8 mouse cellular contexts compared by ENCODE assay signal in the genomic region with DNA sequence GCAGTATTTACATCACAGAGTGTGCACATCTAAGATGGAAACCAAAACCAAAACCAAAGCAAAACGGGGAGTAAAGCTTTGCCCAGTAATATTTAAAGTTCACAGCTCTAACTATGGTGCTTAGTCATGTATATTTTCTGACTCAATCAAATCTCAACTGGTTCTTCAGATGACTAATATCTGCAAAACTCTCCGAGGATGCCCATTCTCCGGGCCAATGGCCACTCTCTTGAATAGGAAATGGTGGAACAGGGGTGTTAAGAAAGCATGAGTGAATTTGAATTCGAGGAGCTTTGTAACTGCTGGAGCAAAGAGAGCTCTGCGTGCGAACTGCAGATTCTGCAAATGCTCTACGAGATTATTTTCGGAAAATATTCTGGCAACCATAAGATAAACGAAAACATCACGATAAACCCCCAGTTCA. TPM values are rescaled to one million over a fixed set of nuclear protein-coding genes. Genes with fewer than 3 reads are reported as not detected.
DNase-seq lines count a peak whose midpoint lies in the region; ATAC-seq and TF ChIP-seq lines count a peak whose summit lies in the region.

No protein-coding gene starts in this region.

- no peak for TF ChIP-seq POLR2A in CH12.LX (IDR thresholded peaks at IDR 0.05; ENCODE audit: low read depth, low read length)
- TF ChIP-seq POLR2A in olfactory bulb, adult 2 months (IDR thresholded peaks at IDR 0.05; ENCODE audit: insufficient read depth, low read depth, low read length) = no peak

- peak overlapping the region; percentile 84 for H3K9ac ChIP-seq in kidney, embryonic 16.5 days (replicated peaks; ENCODE audit: low read length)
- peak overlapping the region; percentile 89 for H3K9ac ChIP-seq in CH12.LX (ENCODE audit: insufficient read depth, low read depth)
- H3K9ac ChIP-seq in lung, embryonic 14.5 days = peak overlapping the region; percentile 77

- H3K4me1 ChIP-seq in kidney, embryonic 16.5 days (ENCODE audit: insufficient read depth, low read length) = peaks cover 9% of the 10 kb centered on the region
- H3K4me1 ChIP-seq in CH12.LX (ENCODE audit: control insufficient read depth in 1 of 2, insufficient read depth in 2 of 2) = peaks cover 4 to 12% of the 10 kb centered on the region in 2 experiments; a peak in 3 of 4 replicates
- peaks cover 3% of the 10 kb centered on the region; the same call in 1 of the 2 replicates for H3K4me1 ChIP-seq in lung, embryonic 14.5 days (ENCODE audit: insufficient read depth)
- H3K4me1 ChIP-seq in olfactory bulb, adult 2 months (ENCODE audit: control insufficient read depth, insufficient read depth, low read length) = no peaks in the 10 kb centered on the region

- DNase-seq in kidney, adult 8-10 months = no peak
- peak; percentile 70 for DNase-seq in CH12.LX (ENCODE audit: extremely low read depth)
- peak; percentile 31 for DNase-seq in c-Kit-positive CD71-positive TER-119-negative erythroid progenitor cells, embryonic 14.5 days (ENCODE audit: low read depth)
- DNase-seq in lung, embryonic 14.5 days = peak; percentile 46
- no peak for DNase-seq in frontal cortex, adult 2 months (ENCODE audit: extremely low spot score in 1 of 2, low spot score in 1 of 2)

- H3K27me3 ChIP-seq in kidney, embryonic 16.5 days (ENCODE audit: insufficient read depth, low read length) = no peaks in the 10 kb centered on the region
- H3K27me3 ChIP-seq in CH12.LX (replicated peaks) = no peaks in the 10 kb centered on the region
- no peaks in the 10 kb centered on the region for H3K27me3 ChIP-seq in lung, embryonic 14.5 days (ENCODE audit: insufficient read depth, low read length)

- dilution Hi-C loops in CH12.LX (cut with MboI; ENCODE audit: extremely low pct_ligation_motif_present, extremely low pct_unique_long_range_greater_than_20kb, low sequenced_read_pairs) = no loop called here

- TF ChIP-seq EP300 in CH12.LX (IDR thresholded peaks at IDR 0.05; ENCODE audit: low read length) = peak; percentile 58

- TF ChIP-seq CTCF in CH12.LX (conservative IDR thresholded peaks at IDR 0.05 in 1 of 2, IDR thresholded peaks at IDR 0.05 in 1 of 2; ENCODE audit: low read depth in 2 of 2, low read length in 2 of 2) = no peak
- TF ChIP-seq CTCF in lung, embryonic 14.5 days (IDR thresholded peaks at IDR 0.05; ENCODE audit: low read depth) = no peak
- no peak for TF ChIP-seq CTCF in olfactory bulb, adult 2 months (IDR thresholded peaks at IDR 0.05; ENCODE audit: insufficient read depth, low read depth, low read length)

- ATAC-seq in kidney, embryonic 16.5 days (ENCODE audit: low FRiP score, low TSS enrichment) = peak; percentile 41; the same call in 1 of the 2 replicates
- ATAC-seq in hematopoietic stem cell, adult 5-6 weeks (replicated peaks in 1 of 2; ENCODE audit: insufficient read depth in 1 of 2, low FRiP score in 2 of 2, low TSS enrichment in 1 of 2, low read depth in 1 of 2, poor library complexity in 2 of 2, severe bottlenecking in 2 of 2) = peak; percentile 55 to 60
- ATAC-seq in lung, embryonic 14.5 days (ENCODE audit: insufficient read depth) = peak; percentile 26

- peak overlapping the region; percentile 93 for H3K27ac ChIP-seq in kidney, embryonic 16.5 days (ENCODE audit: low read length)
- H3K27ac ChIP-seq in CH12.LX (ENCODE audit: insufficient read depth, low read depth) = peak overlapping the region; percentile 43
- peak overlapping the region; percentile 94 for H3K27ac ChIP-seq in lung, embryonic 14.5 days (ENCODE audit: low read depth)
- peak overlapping the region; percentile 60; the same call in 1 of the 2 replicates for H3K27ac ChIP-seq in olfactory bulb, adult 2 months (ENCODE audit: insufficient read depth, low read depth, low read length)

- H3K9me3 ChIP-seq in kidney, embryonic 16.5 days (ENCODE audit: low read length) = no peaks in the 10 kb centered on the region
- H3K9me3 ChIP-seq in CH12.LX (replicated peaks; ENCODE audit: low read length) = no peaks in the 10 kb centered on the region
- H3K9me3 ChIP-seq in lung, embryonic 14.5 days (ENCODE audit: low read depth, low read length) = no peaks in the 10 kb centered on the region

- WGBS in kidney, embryonic 16.5 days = under 1% methylated on average over 10 of the region's 10 CpGs
- under 1% methylated on average over 10 of the region's 10 CpGs for WGBS in lung, embryonic 14.5 days
- under 1% methylated on average over 10 of the region's 10 CpGs for WGBS in olfactory bulb, adult 2 months

- peak overlapping the region; percentile 66 for H3K4me2 ChIP-seq in kidney, embryonic 16.5 days (replicated peaks; ENCODE audit: low read depth, low read length)
- peak overlapping the region; percentile 86 for H3K4me2 ChIP-seq in CH12.LX (ENCODE audit: insufficient read depth, low read depth, poor library complexity, severe bottlenecking)
- H3K4me2 ChIP-seq in lung, embryonic 14.5 days = peak overlapping the region; percentile 68

- H3K36me3 ChIP-seq in kidney, embryonic 16.5 days (ENCODE audit: insufficient read depth, low read length) = peaks cover 19% of the 10 kb centered on the region
- H3K36me3 ChIP-seq in CH12.LX (replicated peaks in 1 of 2; ENCODE audit: control insufficient read depth in 1 of 2, insufficient read depth in 1 of 2, low read length in 1 of 2) = peaks cover 11 to 19% of the 10 kb centered on the region in 2 experiments
- H3K36me3 ChIP-seq in lung, embryonic 14.5 days (ENCODE audit: insufficient read depth) = peaks cover 12% of the 10 kb centered on the region

- H3K79me2 ChIP-seq in CH12.LX (replicated peaks; ENCODE audit: control insufficient read depth, extremely low read depth, insufficient read depth, poor library complexity, severe bottlenecking) = peaks cover 11% of the 10 kb centered on the region; the same call in 1 of the 2 replicates

- TF ChIP-seq RAD21 in CH12.LX (IDR thresholded peaks at IDR 0.05; ENCODE audit: low read depth, low read length) = no peak

- in situ Hi-C loops in CH12.LX (cut with MboI; ENCODE audit: low pct_ligation_motif_present, low pct_unique_long_range_greater_than_20kb, low sequenced_read_pairs) = loop anchor here (10.0 to 25.0 kb wide), 2 partner anchors 52 to 321 kb away; partner anchors contain the start of gene Zfp40

- H3K4me3 ChIP-seq in kidney, embryonic 16.5 days (ENCODE audit: low read length) = peak overlapping the region; percentile 86
- H3K4me3 ChIP-seq in CH12.LX (replicated peaks in 1 of 3; ENCODE audit: low read depth in 2 of 3, low read length in 2 of 3, poor library complexity in 1 of 3) = peak overlapping the region; percentile 64 to 76 (median 72)
- H3K4me3 ChIP-seq in lung, embryonic 14.5 days (ENCODE audit: low read depth, low read length) = peak overlapping the region; percentile 71
- H3K4me3 ChIP-seq in olfactory bulb, adult 2 months (ENCODE audit: insufficient read depth, low read depth, low read length) = peak overlapping the region; percentile 96

TF ChIP-seq in CH12.LX, 34 proteins besides CTCF, POLR2A, EP300 and RAD21 (continues in another document):
- TF ChIP-seq ZKSCAN1 (IDR thresholded peaks at IDR 0.05; ENCODE audit: borderline replicate concordance, low read depth, low read length) (no peak), CHD1 (IDR thresholded peaks at IDR 0.05; ENCODE audit: low read depth, low read length) (no peak), POLR2AphosphoS2 (IDR thresholded peaks at IDR 0.05; ENCODE audit: low read depth, low read length) (no peak), MXI1 (IDR thresholded peaks at IDR 0.05; ENCODE audit: low read depth, low read length) (peak; percentile 39; the same call in 1 of the 2 replicates), MAZ (IDR thresholded peaks at IDR 0.05; ENCODE audit: low read depth, low read length) (no peak), NELFE (IDR thresholded peaks at IDR 0.05; ENCODE audit: low read depth, low read length) (no peak; the same call in 1 of the 2 replicates), MAX (IDR thresholded peaks at IDR 0.05; ENCODE audit: low read length) (peak; percentile 68; the same call in 1 of the 2 replicates), JUN (IDR thresholded peaks at IDR 0.05; ENCODE audit: insufficient read depth, low read depth, low read length) (no peak), UBTF (IDR thresholded peaks at IDR 0.05; ENCODE audit: low read depth, low read length) (no peak), MEF2A (IDR thresholded peaks at IDR 0.05; ENCODE audit: borderline replicate concordance, low read depth, low read length) (no peak), HCFC1 (IDR thresholded peaks at IDR 0.05; ENCODE audit: low read depth, low read length) (no peak; the same call in 1 of the 2 replicates), CHD2 (IDR thresholded peaks at IDR 0.05; ENCODE audit: low read length) (no peak), ZC3H11A (IDR thresholded peaks at IDR 0.05; ENCODE audit: low read depth, low read length) (no peak), PAX5 (IDR thresholded peaks at IDR 0.05; ENCODE audit: low read length) (no peak), GABPA (IDR thresholded peaks at IDR 0.05; ENCODE audit: insufficient replicate concordance, low read depth, low read length) (no peak), USF1 (IDR thresholded peaks at IDR 0.05; ENCODE audit: low read depth, low read length) (no peak), E2F4 (IDR thresholded peaks at IDR 0.05; ENCODE audit: insufficient replicate concordance, low read depth, low read length) (no peak), BHLHE40 (IDR thresholded peaks at IDR 0.05; ENCODE audit: low read depth, low read length) (0 out of 2 replicates have a peak, but pooled peaks have one; percentile 34), ELF1 (IDR thresholded peaks at IDR 0.05; ENCODE audit: low read depth, low read length) (no peak), SIN3A (IDR thresholded peaks at IDR 0.05; ENCODE audit: low read length) (no peak), ZNF384 (IDR thresholded peaks at IDR 0.05; ENCODE audit: low read depth, low read length) (no peak), MYC (IDR thresholded peaks at IDR 0.05; ENCODE audit: low read depth, low read length) (0 out of 2 replicates have a peak, but pooled peaks have one; percentile 11), MAFK (IDR thresholded peaks at IDR 0.05; ENCODE audit: insufficient replicate concordance, low read length) (peak; percentile 73; the same call in 1 of the 2 replicates), ZMIZ1 (IDR thresholded peaks at IDR 0.05; ENCODE audit: low read depth, low read length) (no peak), SMC3 (IDR thresholded peaks at IDR 0.05; ENCODE audit: low read depth, low read length) (no peak)

RNA-seq across cellular contexts. Expression of gene Zfp945, which starts 0.5 kb away (rescaled TPM):
- polyA plus RNA-seq in kidney, embryonic 16.5 days (2015; fragmentation: Nextera tagmentation; extraction: Ambion mirVana) = 21.0 and 21.7 TPM in 2 replicates
- total RNA-seq in CH12.LX (2012; rRNA removed) (4.2 and 4.7 TPM in 2 replicates), CH12.LX (2014; rRNA removed) (8.1 and 10.7 TPM in 2 replicates)
- polyA plus RNA-seq in CH12.LX (2012; ENCODE audit: insufficient read length, low read depth) = 6.0 and 6.1 TPM in 2 replicates
- total RNA-seq in hematopoietic stem cell, adult 5-6 weeks (2017) = 16.7 and 30.3 TPM in 2 replicates
- polyA plus RNA-seq in lung, embryonic 14.5 days (2014; fragmentation: Nextera tagmentation; extraction: Ambion mirVana) = 21.8 and 22.2 TPM in 2 replicates
- not detected in 2 replicates for polyA plus RNA-seq in olfactory bulb, adult 2 months (2012; ENCODE audit: insufficient read depth, insufficient read length, low replicate concordance, missing spikeins)
- 8.3 and 9.1 TPM in 2 replicates for polyA plus RNA-seq in frontal cortex, adult 2 months (2012; rRNA removed)

Comparison
In these comparisons a context has a peak if more than half of its experiments do, and no peak if none do; other contexts are left out.
1. H3K27ac ChIP-seq: peak in every context shown above with its lines; median percentile 94 in lung, embryonic 14.5 days; 93 in kidney, embryonic 16.5 days; 60 in olfactory bulb, adult 2 months; 43 in CH12.LX.
2. DNase-seq: peak in CH12.LX (single experiment), c-Kit-positive CD71-positive TER-119-negative erythroid progenitor cells, embryonic 14.5 days (single experiment) and lung, embryonic 14.5 days (single experiment); none in kidney, adult 8-10 months (0 of 2) and frontal cortex, adult 2 months (0 of 2).
3. Peak in every context shown above with its lines, with median percentiles within 50 percentile points of each other: ATAC-seq, H3K4me2 ChIP-seq, H3K4me3 ChIP-seq and H3K9ac ChIP-seq.